Mouse (Mus musculus) stomach, postnatal 0 days (tissue): Measurements from ENCODE around the gene 2300002M23Rik.

Experiments used
- CTCF ChIP-seq: IDR thresholded peaks from 2 replicates; pipeline ENCODE4 v1.5.1; 2016; ENCODE audit warnings: antibody characterized with exemption, low read depth, mild to moderate bottlenecking, moderate library complexity
- EP300 ChIP-seq: optimal IDR thresholded peaks from 2 replicates; pipeline ENCODE3; 2016; ENCODE audit warnings: antibody characterized with exemption

GRCm38 (mm10) chr17:35517526-35517925 is 49.7 kb upstream of the 2300002M23Rik start:
- TF ChIP-seq CTCF (no peak), EP300 (no peak)
